Mouse (Mus musculus): ENCODE results near the gene Acvr2b.
"Not testable (repeated sequence)": the region's sequence is repeated elsewhere in the genome, so short reads cannot be mapped to it uniquely, and the experiment has no call there.

Gene Acvr2b

GRCm38 (mm10) chr9:119401801-119402214 is at the start of gene Acvr2b:
TSS of gene Acvr2b (plus strand) at chr9:119402118.
- in situ Hi-C loops (cut with MboI; ENCODE audit: unreplicated experiment in 2 of 2): loop anchor here in 1 of 2 experiments (5.0 kb wide), 1 partner anchor 45 kb away; the partner anchor contains the start of gene Xylb

GRCm38 (mm10) chr9:119353926-119354325 is 48.0 kb upstream of the Acvr2b start:
- in situ Hi-C loops (cut with MboI; ENCODE audit: unreplicated experiment in 2 of 2): loop anchor here (5.0 to 10.0 kb wide), 5 partner anchors 247 to 541 kb away; partner anchors contain the start of genes Dlec1 (in 1 of the 2) and Wdr48 (in 1 of the 2)

DNA sequence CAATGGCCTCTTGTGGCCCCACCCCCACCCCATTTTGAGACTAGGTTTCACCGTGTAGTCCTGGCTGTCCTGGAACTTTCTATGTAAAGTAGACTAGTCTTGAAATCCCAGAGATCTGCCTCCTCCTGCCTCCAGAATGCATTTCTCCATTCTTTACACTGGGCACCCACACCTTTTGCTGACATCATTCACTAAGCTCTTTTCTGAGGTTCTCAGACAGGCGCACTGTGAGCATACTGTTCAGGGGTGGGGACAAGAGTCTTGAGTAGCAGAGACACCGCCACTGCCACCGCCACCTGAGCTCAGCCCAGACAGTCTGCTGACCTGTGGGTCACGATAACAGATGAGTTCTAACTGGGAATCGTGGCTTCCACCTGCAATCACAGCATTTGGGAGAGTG is 46.0 kb upstream of the Acvr2b start:
- in situ Hi-C loops (cut with MboI; ENCODE audit: unreplicated experiment in 2 of 2): loop anchor here (5.0 to 10.0 kb wide), 5 partner anchors 46 to 539 kb away; partner anchors contain the start of genes Acvr2b (in 1 of the 2), Dlec1 (in 1 of the 2) and Wdr48 (in 1 of the 2)

GRCm38 (mm10) chr9:119357331-119358057 is 44.4 kb upstream of the Acvr2b start, which contains the start of gene Xylb:
TSS of gene Xylb (plus strand) at chr9:119357381.
- in situ Hi-C loops (cut with MboI; ENCODE audit: unreplicated experiment in 2 of 2): loop anchor here (5.0 to 10.0 kb wide), 5 partner anchors 45 to 537 kb away; partner anchors contain the start of genes Acvr2b (in 1 of the 2), Dlec1 (in 1 of the 2) and Wdr48 (in 1 of the 2)

GRCm38 (mm10) chr9:119358058-119358429 is 43.9 kb upstream of the Acvr2b start:
- in situ Hi-C loops (cut with MboI; ENCODE audit: unreplicated experiment in 2 of 2): loop anchor here (5.0 to 10.0 kb wide), 5 partner anchors 44 to 537 kb away; partner anchors contain the start of genes Acvr2b (in 1 of the 2), Dlec1 (in 1 of the 2) and Wdr48 (in 1 of the 2)

- in situ Hi-C loops (cut with MboI; ENCODE audit: unreplicated experiment in 2 of 2): loop anchor here (5.0 to 10.0 kb wide), 2 partner anchors 66 to 207 kb away; partner anchors contain the start of genes Acaa1b (in 1 of the 2) and Gm47289 (in 1 of the 2)
These were observed 40.5 kb upstream of the Acvr2b start for GRCm38 (mm10) chr9:119361416-119361815.

- in situ Hi-C loops (cut with MboI; ENCODE audit: unreplicated experiment in 2 of 2): loop anchor here (5.0 to 10.0 kb wide), 2 partner anchors 64 to 208 kb away; partner anchors contain the start of genes Acaa1b (in 1 of the 2) and Gm47289 (in 1 of the 2)
These were observed 38.7 kb upstream of the Acvr2b start for GRCm38 (mm10) chr9:119363229-119363628.

- in situ Hi-C loops (cut with MboI; ENCODE audit: unreplicated experiment in 2 of 2): loop anchor here in 1 of 2 experiments (10.0 kb wide), 1 partner anchor 210 kb away; the partner anchor contains the start of genes Acaa1b and Gm47289
These were observed 36.6 kb upstream of the Acvr2b start, which contains the start of gene Slc22a14 for GRCm38 (mm10) chr9:119365284-119365683. TSS of gene Slc22a14 (minus strand) at chr9:119365553.

- in situ Hi-C loops (cut with MboI; ENCODE audit: unreplicated experiment in 2 of 2): loop anchor here in 1 of 2 experiments (10.0 kb wide), 1 partner anchor 214 kb away; the partner anchor contains the start of genes Acaa1b and Gm47289
These were observed 33.6 kb upstream of the Acvr2b start for GRCm38 (mm10) chr9:119368367-119368766.

- in situ Hi-C loops (cut with MboI; ENCODE audit: unreplicated experiment in 2 of 2): not testable (repeated sequence)
These were observed 31.1 kb upstream of the Acvr2b start for GRCm38 (mm10) chr9:119370770-119371169.

DNA sequence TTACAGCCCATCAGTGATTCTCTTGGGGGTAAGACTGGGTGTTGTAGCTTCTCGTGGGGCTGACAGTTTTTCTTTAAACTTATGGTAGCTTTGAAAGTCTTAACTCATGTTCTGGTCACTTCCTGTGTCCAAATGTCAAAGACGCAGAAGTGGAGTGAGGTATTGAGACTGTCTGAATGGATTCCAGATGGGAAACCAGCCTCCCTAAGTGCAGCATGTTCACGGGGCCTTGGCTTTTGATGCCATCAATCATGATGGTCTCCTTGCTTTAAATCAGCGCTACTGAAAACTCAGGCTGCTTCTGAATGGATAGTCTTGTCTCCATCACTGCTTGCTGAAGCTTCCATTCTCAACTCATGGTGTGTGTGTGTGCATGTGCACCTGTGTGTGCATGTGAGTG is 30.7 kb upstream of the Acvr2b start:
- in situ Hi-C loops (cut with MboI; ENCODE audit: unreplicated experiment in 2 of 2): no loop called here

- in situ Hi-C loops (cut with MboI; ENCODE audit: unreplicated experiment in 2 of 2): no loop called here
These were observed 26.9 kb upstream of the Acvr2b start for GRCm38 (mm10) chr9:119375008-119375407.

GRCm38 (mm10) chr9:119375556-119375955 is 26.4 kb upstream of the Acvr2b start:
- in situ Hi-C loops (cut with MboI; ENCODE audit: unreplicated experiment in 2 of 2): no loop called here

DNA sequence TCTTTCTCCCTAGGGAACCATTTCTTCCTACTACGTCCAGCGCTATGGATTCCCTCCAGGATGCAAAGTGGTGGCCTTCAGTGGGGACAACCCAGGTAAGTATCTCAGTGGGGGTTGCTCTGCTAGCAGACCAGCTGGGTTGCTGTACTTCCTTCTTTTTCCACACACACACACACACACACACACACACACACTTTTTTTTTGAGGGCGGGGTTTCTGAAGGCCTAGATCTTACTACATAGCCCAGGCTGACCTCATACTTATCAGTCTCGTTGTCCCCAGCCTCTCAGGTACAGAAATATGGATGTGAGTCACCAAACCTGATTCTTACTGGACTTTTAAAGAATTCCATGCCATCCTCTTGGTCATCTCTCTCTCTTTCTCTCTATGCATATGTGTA is 23.7 kb upstream of the Acvr2b start:
- in situ Hi-C loops (cut with MboI; ENCODE audit: unreplicated experiment in 2 of 2): no loop called here

DNA sequence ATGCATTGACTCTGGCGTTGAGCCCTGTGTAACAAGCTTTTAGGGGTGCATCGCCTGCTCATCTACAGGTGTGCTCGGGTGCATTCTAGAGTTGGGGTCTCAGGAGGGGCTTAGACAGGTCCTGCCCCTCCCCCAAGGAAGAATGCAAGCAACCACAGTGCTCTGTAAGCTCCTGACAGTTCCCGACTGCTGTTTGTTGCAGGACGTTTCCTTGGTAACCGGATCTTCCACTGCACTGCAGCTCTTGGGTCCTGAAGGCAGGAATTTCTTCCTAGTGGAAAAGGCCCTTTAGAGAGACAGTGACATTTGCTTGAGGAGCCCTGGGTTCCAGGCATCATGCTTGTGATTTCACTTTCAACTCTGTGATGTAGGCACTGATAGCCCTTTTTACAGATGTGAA is 19.3 kb upstream of the Acvr2b start:
- in situ Hi-C loops (cut with MboI; ENCODE audit: unreplicated experiment in 2 of 2): no loop called here

DNA sequence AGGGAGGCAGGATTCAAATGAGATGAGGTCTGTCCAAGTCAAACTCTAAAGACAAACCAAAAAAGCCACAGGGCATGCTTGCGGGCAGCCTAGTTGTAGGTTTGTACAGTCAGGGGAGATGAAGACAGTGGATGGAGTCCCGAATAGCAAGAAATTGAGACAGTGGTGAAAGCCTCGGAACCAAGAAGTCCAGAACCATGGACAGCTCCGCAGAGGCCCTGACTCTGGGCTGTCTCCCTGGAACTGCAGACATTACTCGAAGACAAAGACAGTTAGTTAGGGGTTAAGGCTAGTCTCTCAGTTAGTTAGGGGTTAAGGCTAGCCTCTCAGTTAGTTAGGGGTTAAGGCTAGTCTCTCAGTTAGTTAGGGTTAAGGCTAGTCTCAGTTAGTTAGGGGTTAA is 13.0 kb upstream of the Acvr2b start:
- in situ Hi-C loops (cut with MboI; ENCODE audit: unreplicated experiment in 2 of 2): no loop called here

- in situ Hi-C loops (cut with MboI; ENCODE audit: unreplicated experiment in 2 of 2): no loop called here
These were observed 11.7 kb upstream of the Acvr2b start for GRCm38 (mm10) chr9:119390214-119390613.

DNA sequence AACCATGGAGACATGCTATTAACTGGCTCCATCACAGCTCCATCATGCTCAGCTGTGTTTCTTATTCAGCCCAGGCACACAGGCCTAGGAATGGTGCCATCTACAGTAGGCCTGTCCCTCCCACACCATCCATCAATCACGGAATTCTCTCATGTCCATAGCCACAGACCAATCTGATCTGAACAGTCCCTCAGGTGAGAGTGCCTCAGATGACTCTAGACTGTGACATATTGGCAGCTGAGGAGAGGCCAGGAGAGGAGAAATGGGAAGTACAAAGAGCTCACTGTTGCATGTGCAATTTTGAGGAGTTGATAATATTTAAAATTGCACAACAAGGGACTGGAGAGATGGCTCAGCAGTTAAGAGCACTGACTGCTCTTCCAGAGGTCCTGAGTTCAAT is 7.1 kb upstream of the Acvr2b start:
- in situ Hi-C loops (cut with MboI; ENCODE audit: unreplicated experiment in 2 of 2): no loop called here

DNA sequence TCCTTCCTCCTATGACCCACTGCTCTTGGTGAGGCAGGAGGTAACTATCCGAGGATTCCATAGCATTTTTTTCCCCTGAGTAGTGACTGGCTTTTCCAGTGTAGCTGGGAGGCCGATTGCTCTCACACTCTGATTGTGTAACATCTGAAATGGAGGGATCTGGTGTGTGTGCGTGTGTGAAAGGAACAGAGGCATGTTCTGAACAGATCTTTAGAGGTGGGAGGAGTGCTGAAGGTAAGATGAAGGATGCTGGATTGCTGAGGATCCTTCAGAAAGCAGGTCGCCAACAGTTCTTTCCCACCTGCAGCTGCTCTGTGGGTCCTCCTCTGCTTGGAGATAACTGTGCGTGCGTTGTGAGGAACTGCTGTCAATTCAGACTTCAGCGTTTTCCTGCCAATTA is 567 bp upstream of the Acvr2b start:
- in situ Hi-C loops (cut with MboI; ENCODE audit: unreplicated experiment in 2 of 2): loop anchor here in 1 of 2 experiments (5.0 kb wide), 1 partner anchor 44 kb away; the partner anchor contains the start of gene Xylb

DNA sequence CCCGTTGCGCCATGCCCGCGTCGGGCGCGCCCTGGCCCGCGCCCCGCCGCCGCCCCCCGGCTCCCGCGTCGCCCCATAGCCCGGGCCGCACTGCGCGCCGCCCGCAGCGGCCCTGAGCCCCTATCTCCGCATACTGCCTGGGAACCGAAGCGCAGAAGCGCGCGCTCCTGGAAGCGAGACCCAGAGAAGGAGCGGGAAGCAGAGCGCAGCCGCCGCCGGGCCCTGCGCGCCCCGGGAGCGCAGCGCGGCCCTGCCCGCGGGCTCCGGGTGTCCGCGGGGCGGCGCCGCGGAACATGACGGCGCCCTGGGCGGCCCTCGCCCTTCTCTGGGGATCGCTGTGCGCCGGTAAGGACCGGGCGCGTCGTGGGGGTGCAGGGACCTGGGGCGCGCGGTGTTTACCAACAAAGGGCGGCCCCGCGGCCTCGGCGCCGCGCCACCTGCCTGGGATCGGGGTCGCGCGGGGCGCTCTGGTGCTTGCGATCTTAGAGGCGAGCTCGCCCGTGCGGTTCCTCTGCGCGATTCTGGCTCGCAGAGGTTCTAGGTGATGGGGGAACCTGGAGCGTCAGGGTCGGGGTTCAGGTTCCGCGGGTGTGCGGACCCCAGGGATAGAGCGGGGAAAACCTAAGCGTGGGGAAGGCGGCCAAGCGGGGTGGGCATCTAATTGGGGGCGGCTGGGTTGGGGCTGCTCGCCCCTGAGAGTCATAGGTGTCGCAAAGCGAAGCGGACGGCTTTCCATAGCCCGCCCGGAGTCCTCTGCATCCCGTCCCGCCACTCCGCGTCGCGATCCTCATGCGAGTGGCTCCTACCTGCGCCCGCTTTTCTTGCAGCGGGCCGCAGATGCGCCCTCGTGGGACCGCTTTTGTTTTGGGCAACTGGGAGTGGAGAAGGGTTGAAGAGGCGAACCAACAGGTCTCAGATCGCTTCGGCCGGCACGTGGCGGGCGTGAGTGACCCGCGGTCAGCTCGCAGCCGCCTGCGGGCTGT is 626 bp downstream of the Acvr2b start:
- in situ Hi-C loops (cut with MboI; ENCODE audit: unreplicated experiment in 2 of 2): loop anchor here in 1 of 2 experiments (5.0 kb wide), 1 partner anchor 45 kb away; the partner anchor contains the start of gene Xylb

All from v-Abl transformed pro-B cells (cell line).